Mouse (Mus musculus): Measurements from ENCODE around the gene Itgam. TPM values are rescaled to one million over a fixed set of nuclear protein-coding genes. Genes with fewer than 3 reads are reported as not detected.
"Not testable (repeated sequence)": the region's sequence is repeated elsewhere in the genome, so short reads cannot be mapped to it uniquely, and the experiment has no call there.

Itgam gene
- polyA plus RNA-seq, 1 experiment from 2014 or later, result 0.88 TPM

- H3K4me1 ChIP-seq, result no peaks in the 10 kb centered on the region
- H3K27me3 ChIP-seq, result no peaks in the 10 kb centered on the region
- H3K9me3 ChIP-seq, result no peaks in the 10 kb centered on the region
- no peak overlapping the region for H3K27ac ChIP-seq
- H3K4me3 ChIP-seq, result no peak overlapping the region
- no peak overlapping the region for H3K4me2 ChIP-seq (replicated peaks)
- WGBS, result 96% methylated on average over 6 of the region's 6 CpGs
- no peak for ATAC-seq (ENCODE audit: insufficient number of reproducible peaks, insufficient read depth, low FRiP score, low TSS enrichment)
- H3K9ac ChIP-seq, result no peak overlapping the region
- no peaks in the 10 kb centered on the region for H3K36me3 ChIP-seq
Measured at GRCm38 (mm10) chr7:128139611-128140010, 77.2 kb downstream of the Itgam start.

- no peak overlapping the region for H3K9ac ChIP-seq
- H3K4me3 ChIP-seq, result no peak overlapping the region
- H3K27ac ChIP-seq, result no peak overlapping the region
- H3K4me1 ChIP-seq, result no peaks in the 10 kb centered on the region
- H3K4me2 ChIP-seq (replicated peaks), result no peak overlapping the region
- no peaks in the 10 kb centered on the region for H3K27me3 ChIP-seq
- no peaks in the 10 kb centered on the region for H3K36me3 ChIP-seq
- H3K9me3 ChIP-seq, result no peaks in the 10 kb centered on the region
- ATAC-seq (ENCODE audit: insufficient number of reproducible peaks, insufficient read depth, low FRiP score, low TSS enrichment), result no peak
- 93% methylated on average over 8 of the region's 8 CpGs for WGBS
Measured at GRCm38 (mm10) chr7:128150970-128151369, 88.5 kb downstream of the Itgam start.

- H3K4me2 ChIP-seq (replicated peaks), result no peak within 1 kb of the TSS
- no peak within 1 kb of the TSS for H3K9ac ChIP-seq
- H3K4me3 ChIP-seq, result no peak within 1 kb of the TSS
- WGBS, result 91% methylated on average over 21 of the region's 21 CpGs
- no peaks in the 10 kb centered on the region for H3K4me1 ChIP-seq
- no peaks in the 10 kb centered on the region for H3K36me3 ChIP-seq
- ATAC-seq (ENCODE audit: insufficient number of reproducible peaks, insufficient read depth, low FRiP score, low TSS enrichment), result no peak
- H3K27me3 ChIP-seq, result no peaks in the 10 kb centered on the region
- no peaks in the 10 kb centered on the region for H3K9me3 ChIP-seq
- H3K27ac ChIP-seq, result no peak within 1 kb of the TSS
Measured at GRCm38 (mm10) chr7:128154076-128154475, 91.6 kb downstream of the Itgam start, which contains the start of gene Itgad. TSS of gene Itgad (plus strand) at chr7:128154376.

GRCm38 (mm10) chr7:128154924-128155323 lies 92.5 kb downstream of the Itgam start:
- ATAC-seq (ENCODE audit: insufficient number of reproducible peaks, insufficient read depth, low FRiP score, low TSS enrichment), result no peak
- Histone ChIP-seq H3K27me3 (no peaks in the 10 kb centered on the region), H3K9me3 (no peaks in the 10 kb centered on the region)

GRCm38 (mm10) chr7:128158688-128159354 lies 96.4 kb downstream of the Itgam start:
- not testable (repeated sequence) for ATAC-seq (ENCODE audit: insufficient number of reproducible peaks, insufficient read depth, low FRiP score, low TSS enrichment); H3K27ac ChIP-seq; H3K36me3 ChIP-seq; H3K4me3 ChIP-seq; H3K9ac ChIP-seq; H3K9me3 ChIP-seq; H3K4me1 ChIP-seq; H3K27me3 ChIP-seq; H3K4me2 ChIP-seq (replicated peaks)
- WGBS, result 81% methylated on average over 8 of the region's 8 CpGs

More at GRCm38 (mm10) chr7:128154924-128155323, 92.5 kb downstream of the Itgam start:
- no peak overlapping the region for H3K4me2 ChIP-seq (replicated peaks)
- H3K4me3 ChIP-seq, result no peak overlapping the region
- H3K36me3 ChIP-seq, result no peaks in the 10 kb centered on the region
- H3K9ac ChIP-seq, result no peak overlapping the region
- H3K4me1 ChIP-seq, result no peaks in the 10 kb centered on the region
- no peak overlapping the region for H3K27ac ChIP-seq
- WGBS, result 71% methylated on average over 10 of the region's 10 CpGs

- Histone ChIP-seq H3K27ac (no peak overlapping the region), H3K27me3 (no peaks in the 10 kb centered on the region)
- no peak for ATAC-seq (ENCODE audit: insufficient number of reproducible peaks, insufficient read depth, low FRiP score, low TSS enrichment)
Measured at GRCm38 (mm10) chr7:128164001-128164400, 101.6 kb downstream of the Itgam start.

GRCm38 (mm10) chr7:128166391-128166790 lies 104.0 kb downstream of the Itgam start:
- H3K9me3 ChIP-seq, result no peaks in the 10 kb centered on the region
- no peak for ATAC-seq (ENCODE audit: insufficient number of reproducible peaks, insufficient read depth, low FRiP score, low TSS enrichment)
- no peaks in the 10 kb centered on the region for H3K27me3 ChIP-seq
- 92% methylated on average over 7 of the region's 7 CpGs for WGBS
- H3K27ac ChIP-seq, result no peak overlapping the region
- H3K4me3 ChIP-seq, result no peak overlapping the region
- H3K4me2 ChIP-seq (replicated peaks), result no peak overlapping the region
- no peak overlapping the region for H3K9ac ChIP-seq
- no peaks in the 10 kb centered on the region for H3K4me1 ChIP-seq
- H3K36me3 ChIP-seq, result no peaks in the 10 kb centered on the region

More at GRCm38 (mm10) chr7:128164001-128164400, 101.6 kb downstream of the Itgam start:
- Histone ChIP-seq H3K4me1 (no peaks in the 10 kb centered on the region), H3K4me2 (replicated peaks) (no peak overlapping the region), H3K9ac (no peak overlapping the region), H3K36me3 (no peaks in the 10 kb centered on the region), H3K9me3 (no peaks in the 10 kb centered on the region), H3K4me3 (no peak overlapping the region)
- 96% methylated on average over 4 of the region's 4 CpGs for WGBS

Other genes starting within 250 kb of the Itgam start
- 36.1 and 41.5 TPM in 2 replicates for gene Stx4a, start 238.3 kb upstream of the Itgam start, polyA plus RNA-seq (2016; fragmentation: Nextera tagmentation; extraction: Ambion mirVana)
- gene Stx1b, start 238.1 kb upstream of the Itgam start, polyA plus RNA-seq (2016; fragmentation: Nextera tagmentation; extraction: Ambion mirVana), result 9.1 and 10.0 TPM in 2 replicates
- 15.6 and 16.2 TPM in 2 replicates for gene Zfp646, start 186.4 kb upstream of the Itgam start, polyA plus RNA-seq (2016; fragmentation: Nextera tagmentation; extraction: Ambion mirVana)
- gene Zfp668, start 185.8 kb upstream of the Itgam start, polyA plus RNA-seq (2016; fragmentation: Nextera tagmentation; extraction: Ambion mirVana), result 31.8 and 32.9 TPM in 2 replicates
- 1.2 and 1.3 TPM in 2 replicates for gene Prss53, start 171.7 kb upstream of the Itgam start, polyA plus RNA-seq (2016; fragmentation: Nextera tagmentation; extraction: Ambion mirVana)
- gene Gm21974, start 167.2 kb upstream of the Itgam start, polyA plus RNA-seq (2016; fragmentation: Nextera tagmentation; extraction: Ambion mirVana), result not detected in 2 replicates
- 88.6 and 93.5 TPM in 2 replicates for gene Vkorc1, start 167.0 kb upstream of the Itgam start, polyA plus RNA-seq (2016; fragmentation: Nextera tagmentation; extraction: Ambion mirVana)
- gene Bckdk, start 158.6 kb upstream of the Itgam start, polyA plus RNA-seq (2016; fragmentation: Nextera tagmentation; extraction: Ambion mirVana), result 86.9 and 88.2 TPM in 2 replicates
- 50.9 and 53.7 TPM in 2 replicates for gene Kat8, start 150.1 kb upstream of the Itgam start, polyA plus RNA-seq (2016; fragmentation: Nextera tagmentation; extraction: Ambion mirVana)
- gene Prss8, start 132.5 kb upstream of the Itgam start, polyA plus RNA-seq (2016; fragmentation: Nextera tagmentation; extraction: Ambion mirVana), result 8.3 and 8.4 TPM in 2 replicates
- 10.5 and 11.2 TPM in 2 replicates for gene Prss36, start 115.9 kb upstream of the Itgam start, polyA plus RNA-seq (2016; fragmentation: Nextera tagmentation; extraction: Ambion mirVana)
- 582 and 594 TPM in 2 replicates for gene Fus, start 95.2 kb upstream of the Itgam start, polyA plus RNA-seq (2016; fragmentation: Nextera tagmentation; extraction: Ambion mirVana)
- 11.2 and 13.6 TPM in 2 replicates for gene Pycard, start 68.8 kb upstream of the Itgam start, polyA plus RNA-seq (2016; fragmentation: Nextera tagmentation; extraction: Ambion mirVana)
- gene Trim72, start 58.7 kb upstream of the Itgam start, polyA plus RNA-seq (2016; fragmentation: Nextera tagmentation; extraction: Ambion mirVana), result 0.34 and 0.45 TPM in 2 replicates
- gene Gm49368, start within 50 bp of the Itgam start, polyA plus RNA-seq (2016; fragmentation: Nextera tagmentation; extraction: Ambion mirVana), result not detected in 2 replicates
- gene Itgax, start 66.9 kb downstream of the Itgam start, polyA plus RNA-seq (2016; fragmentation: Nextera tagmentation; extraction: Ambion mirVana), result not detected in 2 replicates
- not detected in 2 replicates for gene Itgad, start 91.7 kb downstream of the Itgam start, polyA plus RNA-seq (2016; fragmentation: Nextera tagmentation; extraction: Ambion mirVana)
- 4.0 and 7.9 TPM in 2 replicates for gene Cox6a2, start 143.7 kb downstream of the Itgam start, polyA plus RNA-seq (2016; fragmentation: Nextera tagmentation; extraction: Ambion mirVana)
- gene Armc5, start 174.7 kb downstream of the Itgam start, polyA plus RNA-seq (2016; fragmentation: Nextera tagmentation; extraction: Ambion mirVana), result 18.6 and 18.8 TPM in 2 replicates
- gene 9130023H24Rik, start 175.4 kb downstream of the Itgam start, polyA plus RNA-seq (2016; fragmentation: Nextera tagmentation; extraction: Ambion mirVana), result 9.9 and 10.3 TPM in 2 replicates
- 44.4 and 47.7 TPM in 2 replicates for gene Tgfb1i1, start 184.2 kb downstream of the Itgam start, polyA plus RNA-seq (2016; fragmentation: Nextera tagmentation; extraction: Ambion mirVana)
- 0.35 TPM in 1 of 2 replicates, not detected in the other for gene Slc5a2, start 203.0 kb downstream of the Itgam start, polyA plus RNA-seq (2016; fragmentation: Nextera tagmentation; extraction: Ambion mirVana)
- 26.3 TPM in 2 replicates for gene BC017158, start 235.5 kb downstream of the Itgam start, polyA plus RNA-seq (2016; fragmentation: Nextera tagmentation; extraction: Ambion mirVana)

Measured in embryonic facial prominence, embryonic 12.5 days (tissue).